Mouse (Mus musculus): ENCODE results near the gene Bola3. TPM values are rescaled to one million over a fixed set of nuclear protein-coding genes. Genes with fewer than 3 reads are reported as not detected.

Gene Bola3
- polyA plus RNA-seq, 1 experiment from 2014 or later = 68.7 TPM

DNA sequence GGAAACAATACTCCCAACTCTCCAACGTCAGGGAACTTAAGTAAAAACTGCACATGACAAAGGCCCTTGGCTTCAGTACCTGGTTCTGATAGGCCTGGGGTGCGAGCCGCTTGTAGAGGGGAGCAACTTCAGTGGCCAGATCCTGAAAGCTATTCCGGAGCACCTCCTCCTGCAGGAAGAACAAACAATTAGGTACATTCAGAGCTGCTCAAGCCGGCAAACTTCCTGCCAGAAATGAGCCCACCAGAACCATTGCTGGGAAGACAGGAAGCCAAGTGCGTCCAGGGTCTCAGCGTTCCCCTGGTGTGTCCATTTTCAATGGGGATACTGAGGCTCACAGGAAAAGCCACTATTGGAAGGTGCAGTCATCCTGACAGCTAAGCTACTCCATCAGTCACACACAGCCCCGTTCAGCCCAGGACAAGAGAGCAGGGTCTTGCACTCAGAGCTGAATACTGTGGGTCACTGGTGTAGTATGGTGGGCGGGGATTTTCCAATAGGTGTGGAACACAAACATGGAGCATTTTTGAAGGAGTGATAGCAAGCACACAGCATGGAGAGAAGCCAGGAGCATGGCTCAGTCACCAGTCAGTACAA is 24.9 kb downstream of the Bola3 start:
- no peak overlapping the region for H3K27ac ChIP-seq
- no peaks in the 10 kb centered on the region for H3K9me3 ChIP-seq
- H3K36me3 ChIP-seq = peaks cover 99% of the 10 kb centered on the region
- no peak overlapping the region for H3K9ac ChIP-seq
- ATAC-seq (ENCODE audit: low FRiP score) = no peak
- WGBS = 84% methylated on average over 9 of the region's 9 CpGs
- no peak overlapping the region for H3K4me2 ChIP-seq
- no peaks in the 10 kb centered on the region for H3K27me3 ChIP-seq
- H3K4me1 ChIP-seq (replicated peaks) = no peaks in the 10 kb centered on the region
- no peak overlapping the region for H3K4me3 ChIP-seq

DNA sequence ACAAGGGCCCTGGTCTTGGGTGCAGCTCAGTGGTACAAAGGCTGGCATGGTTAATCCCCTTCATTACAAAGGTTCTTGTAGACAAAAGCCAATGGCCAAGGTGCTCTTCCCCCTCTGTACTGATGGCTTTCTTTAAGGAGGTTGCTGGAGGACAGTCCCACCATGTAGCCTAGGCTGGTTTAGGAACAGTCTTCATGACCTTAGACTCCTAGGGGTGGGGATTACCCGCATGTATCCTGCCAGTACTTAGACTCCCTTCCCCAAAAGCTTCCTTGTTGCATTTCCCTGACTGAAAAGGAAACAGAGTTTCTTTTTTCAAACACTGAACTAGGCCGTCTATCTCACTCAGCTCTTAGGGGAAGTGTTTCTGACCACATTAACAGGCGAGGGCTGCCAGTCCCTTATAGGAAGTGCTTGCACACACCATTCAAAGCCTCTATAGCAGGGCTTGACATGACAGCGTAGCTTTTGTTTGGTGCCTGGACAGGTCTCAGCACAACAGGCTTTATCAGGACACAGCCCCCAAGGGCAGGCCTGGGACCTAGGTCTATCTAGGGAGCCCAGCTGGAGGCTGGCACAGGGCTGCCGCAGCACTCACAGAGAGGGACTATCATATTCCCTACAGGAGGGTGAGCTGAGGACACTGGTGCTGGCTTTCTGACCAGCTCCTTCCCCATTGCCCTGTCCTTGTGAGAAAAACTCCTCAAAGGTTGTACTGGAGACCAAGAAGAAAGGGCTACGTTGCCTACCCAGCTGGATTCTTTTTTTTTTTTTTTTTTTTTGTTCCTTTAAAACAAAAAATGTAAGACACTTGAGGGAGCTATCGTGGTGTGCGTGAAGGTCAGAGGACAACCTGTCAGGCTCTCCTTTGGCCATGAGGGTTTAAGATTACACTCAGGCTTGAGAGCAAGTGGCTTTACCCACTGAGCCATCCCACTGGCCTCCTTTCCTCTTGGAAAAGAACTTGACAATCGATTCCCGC is 32.9 kb downstream of the Bola3 start:
- no peaks in the 10 kb centered on the region for H3K27me3 ChIP-seq
- peaks cover 88% of the 10 kb centered on the region for H3K36me3 ChIP-seq
- WGBS = 89% methylated on average over 10 of the region's 10 CpGs
- no peak overlapping the region for H3K9ac ChIP-seq
- H3K27ac ChIP-seq = no peak overlapping the region
- H3K4me2 ChIP-seq = no peak overlapping the region
- no peaks in the 10 kb centered on the region for H3K4me1 ChIP-seq (replicated peaks)
- H3K4me3 ChIP-seq = no peak overlapping the region
- ATAC-seq (ENCODE audit: low FRiP score) = no peak
- no peaks in the 10 kb centered on the region for H3K9me3 ChIP-seq

DNA sequence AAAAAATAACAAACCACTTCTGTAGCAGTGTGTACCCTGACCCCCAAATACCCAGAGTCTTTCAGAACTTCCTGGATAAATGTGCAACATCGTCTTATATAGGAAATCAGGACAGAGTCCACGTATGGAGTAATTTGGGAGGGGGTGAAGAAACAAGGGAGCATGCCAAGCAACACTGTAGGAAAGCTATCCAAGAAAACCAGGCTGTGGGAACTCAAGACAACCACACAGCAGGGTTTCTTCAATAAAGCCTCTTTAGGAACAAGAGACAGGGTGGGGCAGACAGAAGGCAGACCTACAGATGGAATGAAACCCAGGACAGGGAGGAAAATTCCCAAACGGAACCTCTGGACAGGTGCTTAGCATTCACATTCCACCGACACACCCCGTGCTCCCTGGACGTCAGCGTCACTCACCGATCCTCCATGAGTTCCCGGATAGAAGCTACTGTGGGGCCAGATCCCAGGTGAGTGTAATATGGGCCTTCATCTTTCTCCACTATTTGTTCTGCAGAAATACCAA is 36.7 kb downstream of the Bola3 start:
- ATAC-seq (ENCODE audit: low FRiP score) = no peak
- Histone ChIP-seq H3K4me3 (no peak overlapping the region), H3K9ac (no peak overlapping the region), H3K4me1 (replicated peaks) (peaks cover 12% of the 10 kb centered on the region; the same call in 1 of the 2 replicates), H3K9me3 (no peaks in the 10 kb centered on the region), H3K27ac (no peak overlapping the region), H3K36me3 (peaks cover 53% of the 10 kb centered on the region), H3K4me2 (no peak overlapping the region), H3K27me3 (no peaks in the 10 kb centered on the region)
- WGBS = 93% methylated on average over 9 of the region's 9 CpGs

DNA sequence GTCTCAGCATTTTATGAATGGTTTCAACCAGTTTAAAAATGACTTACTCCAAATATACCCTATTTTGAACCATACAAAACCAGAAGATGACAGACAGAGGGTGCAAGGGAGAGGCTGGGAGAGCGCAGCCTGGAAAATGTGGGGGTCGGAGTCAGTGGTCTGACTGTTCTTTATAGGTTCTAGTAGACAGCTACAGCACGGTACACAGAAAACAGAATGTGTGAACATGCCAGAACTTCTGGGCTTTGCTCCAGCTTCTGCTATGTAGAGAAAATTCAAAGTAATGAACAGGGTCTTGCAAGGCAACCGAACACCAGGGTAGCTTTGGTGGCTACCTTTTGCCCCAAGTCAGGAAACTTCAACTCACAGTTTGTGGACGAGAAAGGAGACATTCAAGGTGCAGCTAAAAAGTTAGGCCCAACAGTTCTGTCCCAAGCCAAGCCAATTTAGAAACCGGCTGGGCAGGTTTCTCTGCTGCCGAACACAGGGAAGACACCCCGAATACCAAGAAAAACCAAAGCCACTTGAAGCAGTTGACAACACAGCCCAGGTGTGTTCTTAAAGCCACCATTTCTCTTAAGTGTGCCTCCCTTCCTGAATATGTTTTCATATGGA is 43.3 kb downstream of the Bola3 start:
- Histone ChIP-seq H3K27me3 (no peaks in the 10 kb centered on the region), H3K4me1 (replicated peaks) (peaks cover 17% of the 10 kb centered on the region; the same call in 1 of the 2 replicates), H3K27ac (no peak overlapping the region), H3K4me2 (no peak overlapping the region), H3K36me3 (peaks cover 30% of the 10 kb centered on the region), H3K9me3 (no peaks in the 10 kb centered on the region), H3K9ac (no peak overlapping the region), H3K4me3 (no peak overlapping the region)
- 95% methylated on average over 8 of the region's 8 CpGs for WGBS
- ATAC-seq (ENCODE audit: low FRiP score) = no peak

DNA sequence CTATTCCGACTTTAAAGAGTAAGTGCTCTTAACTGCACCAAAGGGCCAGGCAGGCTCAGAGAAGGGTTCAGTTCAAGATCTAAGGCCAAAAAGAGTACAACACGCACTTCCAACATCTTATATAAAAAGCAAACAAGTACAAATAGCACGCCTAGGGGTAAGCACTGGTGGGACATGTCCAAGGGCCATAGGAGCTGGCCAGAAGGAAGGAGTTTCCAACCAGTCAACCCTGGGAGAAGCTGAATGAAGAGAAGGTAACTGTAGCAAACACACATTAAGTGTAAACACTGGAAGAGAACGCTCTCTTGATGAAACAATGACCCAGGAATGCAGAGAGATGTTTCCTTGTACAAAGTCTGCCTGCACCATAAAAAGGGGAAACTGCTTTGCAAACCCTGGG is 45.2 kb downstream of the Bola3 start:
- H3K4me1 ChIP-seq (replicated peaks) = peaks cover 16% of the 10 kb centered on the region; the same call in 1 of the 2 replicates
- H3K4me2 ChIP-seq = no peak overlapping the region
- H3K9ac ChIP-seq = no peak overlapping the region
- WGBS = 94% methylated on average over 4 of the region's 4 CpGs
- no peak overlapping the region for H3K27ac ChIP-seq
- ATAC-seq (ENCODE audit: low FRiP score) = no peak
- H3K36me3 ChIP-seq = peaks cover 44% of the 10 kb centered on the region
- no peak overlapping the region for H3K4me3 ChIP-seq
- no peaks in the 10 kb centered on the region for H3K9me3 ChIP-seq
- H3K27me3 ChIP-seq = no peaks in the 10 kb centered on the region

DNA sequence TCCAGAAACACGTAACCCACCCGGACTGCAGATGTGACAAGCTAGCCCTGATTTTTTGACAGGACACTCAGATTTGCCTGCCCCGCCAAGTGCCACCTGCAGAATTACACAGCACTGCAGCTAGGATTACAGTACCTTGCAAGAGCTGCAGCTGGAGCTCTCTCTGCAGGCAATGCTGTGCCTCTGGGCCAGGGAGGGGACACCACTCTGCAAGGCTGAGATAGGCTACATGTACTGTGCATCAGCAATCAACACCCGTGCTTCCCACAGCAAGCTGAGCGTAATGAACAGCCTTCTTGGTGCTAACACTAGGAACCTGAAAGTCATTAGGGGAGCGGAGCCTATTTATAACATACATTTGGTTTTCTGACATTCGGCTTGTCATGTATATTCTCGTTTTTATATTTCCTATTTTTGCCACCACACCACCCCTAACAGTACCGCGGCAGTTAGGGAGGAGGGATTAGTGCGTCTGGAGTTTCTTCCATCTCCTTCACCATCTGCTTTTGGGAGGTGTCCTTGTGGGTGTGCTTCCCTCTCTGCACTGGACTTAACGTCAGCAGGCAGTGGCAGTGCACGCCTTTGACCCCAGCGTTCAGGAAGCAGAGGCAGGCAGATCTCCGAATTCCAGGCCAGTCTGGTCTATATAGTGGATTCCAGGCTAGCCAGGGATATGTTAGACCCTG is 46.7 kb downstream of the Bola3 start:
- peaks cover 46% of the 10 kb centered on the region for H3K36me3 ChIP-seq
- 95% methylated on average over 15 of the region's 15 CpGs for WGBS

DNA sequence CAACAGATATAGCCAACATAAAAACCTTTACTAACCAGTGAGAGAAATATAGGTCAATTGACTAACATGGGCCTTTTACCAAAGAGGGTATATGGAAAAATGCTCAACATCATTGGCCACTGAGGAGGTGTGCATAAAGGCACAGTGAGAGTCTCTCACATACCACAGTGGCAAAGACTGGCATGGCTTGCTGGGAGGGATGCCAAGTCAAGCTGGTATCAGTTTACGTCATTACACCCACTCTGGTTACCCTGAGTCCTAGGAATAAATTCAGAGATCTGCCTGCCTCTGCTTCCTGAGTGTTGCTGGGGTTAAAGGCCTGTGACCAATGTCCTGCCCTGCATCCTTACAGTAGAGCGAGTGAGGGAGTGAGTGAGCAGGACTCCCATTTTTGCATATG is 47.8 kb downstream of the Bola3 start:
- H3K36me3 ChIP-seq = peaks cover 54% of the 10 kb centered on the region
- no peaks in the 10 kb centered on the region for H3K9me3 ChIP-seq
- no peak overlapping the region for H3K4me2 ChIP-seq
- H3K4me1 ChIP-seq (replicated peaks) = peaks cover 24% of the 10 kb centered on the region
- no peaks in the 10 kb centered on the region for H3K27me3 ChIP-seq
- WGBS = 98% methylated on average over 2 of the region's 2 CpGs
- no peak overlapping the region for H3K9ac ChIP-seq
- no peak overlapping the region for H3K27ac ChIP-seq
- no peak overlapping the region for H3K4me3 ChIP-seq
- no peak for ATAC-seq (ENCODE audit: low FRiP score)

More for the DNA sequence above, 46.7 kb downstream of the Bola3 start:
- Histone ChIP-seq H3K4me2 (no peak overlapping the region), H3K27ac (no peak overlapping the region), H3K27me3 (no peaks in the 10 kb centered on the region), H3K9ac (no peak overlapping the region), H3K4me3 (no peak overlapping the region), H3K4me1 (replicated peaks) (peaks cover 27% of the 10 kb centered on the region), H3K9me3 (no peaks in the 10 kb centered on the region)
- ATAC-seq (ENCODE audit: low FRiP score) = no peak

DNA sequence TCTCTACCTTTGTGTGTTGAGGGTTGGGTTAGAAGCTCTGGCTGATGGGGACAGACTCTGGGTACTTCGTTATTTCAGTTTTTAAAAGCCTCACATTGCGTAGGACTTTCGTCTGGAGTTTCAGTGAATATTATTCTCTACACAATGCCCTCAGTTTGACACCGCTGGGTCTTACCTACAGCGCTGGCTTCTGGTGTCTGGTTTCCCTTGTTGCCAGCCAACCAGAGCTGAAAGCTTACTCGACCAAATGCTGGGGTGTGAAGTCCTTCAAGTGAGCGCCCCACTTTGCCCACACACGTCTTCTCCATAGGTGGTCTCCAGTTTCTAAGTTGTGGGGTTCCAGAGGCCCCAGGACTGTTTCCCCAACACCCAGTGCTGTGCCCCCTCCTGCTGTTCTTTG is 48.8 kb downstream of the Bola3 start:
- Histone ChIP-seq H3K4me1 (replicated peaks) (peaks cover 19% of the 10 kb centered on the region), H3K27me3 (no peaks in the 10 kb centered on the region), H3K4me2 (no peak overlapping the region), H3K36me3 (peaks cover 63% of the 10 kb centered on the region), H3K27ac (no peak overlapping the region), H3K9ac (no peak overlapping the region), H3K9me3 (no peaks in the 10 kb centered on the region), H3K4me3 (no peak overlapping the region)
- ATAC-seq (ENCODE audit: low FRiP score) = no peak
- WGBS = 86% methylated on average over 8 of the region's 8 CpGs

DNA sequence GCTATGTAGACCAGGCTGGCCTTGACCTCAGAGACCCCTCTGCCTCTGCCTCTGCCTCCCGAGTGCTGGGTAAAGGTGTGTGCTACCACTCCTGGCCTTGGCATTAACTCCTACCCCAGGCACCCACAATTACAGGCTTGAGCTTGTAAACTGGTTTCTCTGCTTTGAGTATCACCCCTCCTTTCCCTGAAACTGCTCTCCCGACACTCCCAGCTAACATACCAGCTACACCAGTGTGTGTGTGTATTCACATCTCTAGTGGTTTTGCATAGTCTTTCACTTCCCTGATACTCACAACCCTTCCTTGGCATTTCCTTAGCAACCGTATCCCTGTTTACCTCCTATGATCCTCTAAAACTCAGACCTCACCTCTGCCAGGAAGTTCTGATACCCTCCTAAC is 50.8 kb downstream of the Bola3 start:
- Histone ChIP-seq H3K4me1 (replicated peaks) (peaks cover 18% of the 10 kb centered on the region), H3K36me3 (peaks cover 75% of the 10 kb centered on the region), H3K4me3 (no peak overlapping the region), H3K4me2 (no peak overlapping the region), H3K27me3 (no peaks in the 10 kb centered on the region), H3K9ac (no peak overlapping the region), H3K9me3 (no peaks in the 10 kb centered on the region), H3K27ac (no peak overlapping the region)
- WGBS = 86% methylated on average over 3 of the region's 3 CpGs
- ATAC-seq (ENCODE audit: low FRiP score) = no peak

DNA sequence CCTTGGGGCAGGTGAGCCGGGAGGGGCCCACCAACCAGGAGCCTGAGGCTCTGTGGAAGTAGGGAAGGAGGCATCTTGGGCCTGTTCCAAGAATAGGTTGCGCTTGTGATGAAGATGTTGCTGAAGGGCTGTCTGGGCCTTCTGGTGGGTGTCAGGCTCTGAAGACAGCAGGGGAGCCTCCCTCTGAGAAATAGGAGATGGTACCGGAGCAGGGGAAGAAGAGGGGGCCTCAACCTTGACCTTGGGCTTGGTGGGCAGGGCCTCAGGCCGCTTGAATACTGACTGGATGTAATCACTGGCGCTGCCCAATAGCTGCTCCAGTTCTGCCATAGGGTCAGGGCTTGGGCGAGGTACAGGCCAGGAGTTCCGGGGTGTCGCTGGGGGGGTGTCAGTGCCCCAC is 54.5 kb downstream of the Bola3 start:
- H3K9me3 ChIP-seq = no peaks in the 10 kb centered on the region
- no peak overlapping the region for H3K27ac ChIP-seq
- WGBS = 94% methylated on average over 8 of the region's 8 CpGs
- H3K4me2 ChIP-seq = no peak overlapping the region
- ATAC-seq (ENCODE audit: low FRiP score) = no peak
- H3K27me3 ChIP-seq = no peaks in the 10 kb centered on the region
- H3K4me1 ChIP-seq (replicated peaks) = peaks cover 25% of the 10 kb centered on the region
- no peak overlapping the region for H3K9ac ChIP-seq
- H3K4me3 ChIP-seq = no peak overlapping the region
- H3K36me3 ChIP-seq = peaks cover 65% of the 10 kb centered on the region

DNA sequence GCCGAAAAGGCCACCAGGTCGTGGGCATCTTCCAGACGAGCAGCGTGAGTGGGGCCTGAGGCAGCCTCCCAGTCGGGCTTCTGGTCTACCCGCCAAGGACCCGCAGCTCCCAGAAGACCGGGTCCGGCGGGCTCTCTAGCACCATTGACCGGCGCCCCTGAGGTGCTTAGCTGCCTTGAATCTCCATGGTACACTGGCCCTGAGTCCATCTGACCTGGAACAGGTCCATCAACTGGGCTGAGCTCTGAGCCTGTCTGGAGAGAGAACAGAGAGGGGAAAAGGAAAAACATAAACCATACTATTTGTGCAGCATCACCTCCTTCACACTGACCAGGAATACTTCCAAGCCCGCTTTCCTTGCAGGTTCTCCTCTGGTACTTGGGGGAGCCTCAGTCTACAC is 55.6 kb downstream of the Bola3 start:
- Histone ChIP-seq H3K4me3 (no peak overlapping the region), H3K36me3 (peaks cover 58% of the 10 kb centered on the region), H3K9ac (no peak overlapping the region), H3K9me3 (no peaks in the 10 kb centered on the region), H3K27me3 (no peaks in the 10 kb centered on the region), H3K27ac (no peak overlapping the region), H3K4me1 (replicated peaks) (peaks cover 24% of the 10 kb centered on the region), H3K4me2 (no peak overlapping the region)
- ATAC-seq (ENCODE audit: low FRiP score) = no peak
- WGBS = 95% methylated on average over 13 of the region's 13 CpGs

Data from hindbrain, embryonic 13.5 days (tissue).